Mouse (Mus musculus): ENCODE results near the gene Hjurp. TPM values are rescaled to one million over a fixed set of nuclear protein-coding genes. Genes with fewer than 3 reads are reported as not detected.

Gene Hjurp
- polyA plus RNA-seq, 1 experiment from 2014 or later: 168 TPM

DNA sequence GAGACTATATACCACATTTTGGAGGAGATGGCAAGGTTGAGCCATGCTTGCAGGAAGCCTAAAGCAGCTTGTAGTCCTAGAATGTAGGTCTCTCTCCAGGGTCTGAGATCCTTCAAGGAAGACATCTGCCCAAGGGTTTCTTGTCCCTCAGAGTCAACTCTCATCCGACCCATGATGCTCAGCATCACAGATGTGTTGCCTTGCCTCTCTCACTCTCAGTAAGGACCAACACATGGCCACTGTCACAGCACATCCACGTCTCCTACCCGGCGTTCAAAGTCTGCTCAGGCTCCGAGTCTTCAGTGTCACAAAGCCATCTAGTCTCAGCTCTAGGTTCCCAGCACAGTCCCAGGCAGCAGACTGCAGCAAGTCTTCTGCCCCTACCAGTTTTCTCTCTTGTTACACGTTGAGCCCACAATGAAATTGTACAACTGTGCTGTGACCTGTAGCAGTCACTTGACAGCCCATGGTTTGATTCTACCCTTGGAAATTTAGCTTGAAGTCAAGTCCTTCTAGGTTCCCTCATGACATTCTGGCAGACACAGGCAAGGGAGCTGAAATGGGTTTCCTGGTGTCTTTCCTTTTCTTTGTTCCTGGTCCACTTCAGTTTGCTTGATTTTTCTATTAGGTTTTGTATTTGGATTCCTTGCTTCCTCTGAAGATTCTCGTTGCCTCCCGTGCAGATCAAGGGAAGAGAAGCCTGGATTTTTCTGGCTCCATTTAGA lies 27.0 kb upstream of the Hjurp start:
- H3K4me3 ChIP-seq: no peak overlapping the region
- H3K27ac ChIP-seq: no peak overlapping the region
- peaks cover 52% of the 10 kb centered on the region for H3K9me3 ChIP-seq
- no peaks in the 10 kb centered on the region for H3K27me3 ChIP-seq
- WGBS: 61% methylated on average over 8 of the region's 8 CpGs
- no peak overlapping the region for H3K4me2 ChIP-seq
- no peaks in the 10 kb centered on the region for H3K4me1 ChIP-seq
- no peak for ATAC-seq (ENCODE audit: insufficient number of reproducible peaks, low FRiP score, low TSS enrichment, low read depth)
- no peaks in the 10 kb centered on the region for H3K36me3 ChIP-seq
- H3K9ac ChIP-seq: no peak overlapping the region

DNA sequence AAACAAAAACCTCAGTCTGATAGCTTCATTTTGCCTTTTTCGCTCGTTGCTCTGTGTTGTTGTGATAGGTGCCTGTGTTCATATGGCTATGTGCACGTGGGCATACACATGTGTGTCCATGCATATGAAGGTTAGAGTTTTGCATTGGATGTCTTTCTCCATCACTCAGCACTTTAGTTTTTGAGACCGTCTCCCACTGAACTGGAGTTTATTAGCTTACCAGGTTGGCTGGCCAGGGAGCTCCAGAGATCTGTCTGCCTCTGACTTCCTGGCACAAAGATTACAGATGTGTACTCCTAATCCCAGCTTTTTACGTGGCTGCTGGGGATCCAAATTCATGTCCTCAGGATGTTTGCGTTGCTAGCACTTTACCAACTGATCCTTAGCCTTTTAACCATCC lies 26.3 kb upstream of the Hjurp start:
- ATAC-seq (ENCODE audit: insufficient number of reproducible peaks, low FRiP score, low TSS enrichment, low read depth): no peak
- no peaks in the 10 kb centered on the region for H3K4me1 ChIP-seq
- H3K9ac ChIP-seq: no peak overlapping the region
- WGBS: 60% methylated on average over 6 of the region's 6 CpGs
- no peaks in the 10 kb centered on the region for H3K36me3 ChIP-seq
- no peak overlapping the region for H3K27ac ChIP-seq
- no peaks in the 10 kb centered on the region for H3K27me3 ChIP-seq
- no peak overlapping the region for H3K4me2 ChIP-seq
- peaks cover 49% of the 10 kb centered on the region for H3K9me3 ChIP-seq
- H3K4me3 ChIP-seq: no peak overlapping the region

DNA sequence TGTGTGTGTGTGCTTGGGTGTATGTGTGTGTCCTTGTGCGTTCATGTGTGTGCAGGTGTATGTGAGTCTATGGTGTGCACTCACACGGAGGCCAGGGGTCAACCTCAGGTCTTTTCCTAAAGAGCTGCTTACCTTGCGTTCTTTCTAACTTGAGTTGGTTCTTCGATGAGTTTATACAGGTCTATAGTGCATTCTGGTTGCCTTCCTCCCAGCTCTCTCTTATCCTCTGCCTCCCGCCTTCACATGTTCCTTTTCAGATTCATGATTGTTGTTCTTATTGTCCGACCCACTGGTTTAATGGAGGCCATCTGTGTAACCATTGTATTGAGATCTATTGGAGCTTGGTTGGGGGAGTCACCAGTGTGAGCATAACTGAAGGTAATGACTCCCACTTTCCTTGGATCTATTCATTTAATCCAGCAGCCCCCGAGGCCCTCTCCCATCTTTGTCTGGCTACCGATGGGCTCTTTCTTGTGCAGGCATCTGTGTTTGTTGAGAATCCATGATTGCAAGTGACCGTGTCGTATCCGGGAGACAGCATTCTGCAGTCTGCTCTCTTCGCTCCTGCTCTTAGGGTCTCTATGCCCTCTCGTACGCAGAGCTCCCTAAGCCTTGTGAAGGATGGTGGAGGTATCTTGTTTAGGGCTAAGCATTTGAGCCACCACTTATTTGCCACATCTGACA lies 24.8 kb upstream of the Hjurp start:
- Histone ChIP-seq H3K9me3 (peaks cover 45% of the 10 kb centered on the region), H3K4me1 (no peaks in the 10 kb centered on the region), H3K4me3 (no peak overlapping the region), H3K9ac (no peak overlapping the region), H3K36me3 (no peaks in the 10 kb centered on the region), H3K27ac (no peak overlapping the region), H3K4me2 (no peak overlapping the region), H3K27me3 (no peaks in the 10 kb centered on the region)
- no peak for ATAC-seq (ENCODE audit: insufficient number of reproducible peaks, low FRiP score, low TSS enrichment, low read depth)
- WGBS: 67% methylated on average over 14 of the region's 14 CpGs

DNA sequence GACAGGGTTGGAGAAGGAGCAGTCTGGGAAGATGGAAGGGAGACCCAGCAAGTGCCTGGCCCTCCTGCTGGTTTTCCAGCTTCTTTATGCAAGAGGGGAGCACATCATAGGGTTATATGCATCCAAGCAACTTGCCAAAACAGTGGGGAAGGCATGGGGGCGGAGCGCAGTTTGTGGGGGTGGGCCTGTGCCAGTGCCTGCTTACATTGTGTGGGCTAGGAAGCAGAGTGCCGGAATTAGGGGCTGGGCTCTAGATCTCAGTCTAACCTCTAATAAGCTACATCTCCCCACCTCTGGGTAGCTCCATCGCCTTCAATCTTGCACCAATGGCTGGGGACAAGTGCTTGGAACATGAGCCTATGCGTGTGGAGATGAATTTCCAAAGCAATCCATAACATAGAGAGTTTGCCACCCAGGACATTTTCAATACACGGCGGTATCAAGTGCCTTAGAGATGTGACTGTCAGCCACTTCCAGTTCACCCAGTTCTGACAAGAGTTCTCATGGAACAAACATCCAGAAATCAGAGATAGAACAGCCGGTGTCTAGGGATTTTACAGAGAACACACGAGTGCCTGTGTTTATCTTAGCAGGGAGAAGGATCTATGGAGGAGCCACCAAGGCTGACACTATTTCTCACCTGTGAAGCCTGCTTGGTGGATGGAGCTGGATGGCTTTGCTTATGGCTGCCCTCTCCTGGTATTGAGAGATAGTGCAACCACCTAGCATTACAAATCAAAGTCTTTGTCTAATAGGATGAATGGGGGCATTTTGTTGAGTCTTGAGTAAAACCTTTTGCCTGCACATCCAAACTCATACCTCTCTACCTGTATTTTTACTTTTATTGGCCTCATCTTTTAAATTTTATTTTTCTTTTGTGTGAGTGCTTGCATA lies 23.9 kb upstream of the Hjurp start:
- Histone ChIP-seq H3K27me3 (no peaks in the 10 kb centered on the region), H3K4me2 (no peak overlapping the region), H3K4me1 (no peaks in the 10 kb centered on the region), H3K9ac (no peak overlapping the region), H3K9me3 (peaks cover 42% of the 10 kb centered on the region), H3K27ac (no peak overlapping the region), H3K4me3 (no peak overlapping the region), H3K36me3 (no peaks in the 10 kb centered on the region)
- 0 out of 2 replicates have a peak, but pooled peaks have one; percentile 2 for ATAC-seq (ENCODE audit: insufficient number of reproducible peaks, low FRiP score, low TSS enrichment, low read depth)
- WGBS: 66% methylated on average over 9 of the region's 9 CpGs

DNA sequence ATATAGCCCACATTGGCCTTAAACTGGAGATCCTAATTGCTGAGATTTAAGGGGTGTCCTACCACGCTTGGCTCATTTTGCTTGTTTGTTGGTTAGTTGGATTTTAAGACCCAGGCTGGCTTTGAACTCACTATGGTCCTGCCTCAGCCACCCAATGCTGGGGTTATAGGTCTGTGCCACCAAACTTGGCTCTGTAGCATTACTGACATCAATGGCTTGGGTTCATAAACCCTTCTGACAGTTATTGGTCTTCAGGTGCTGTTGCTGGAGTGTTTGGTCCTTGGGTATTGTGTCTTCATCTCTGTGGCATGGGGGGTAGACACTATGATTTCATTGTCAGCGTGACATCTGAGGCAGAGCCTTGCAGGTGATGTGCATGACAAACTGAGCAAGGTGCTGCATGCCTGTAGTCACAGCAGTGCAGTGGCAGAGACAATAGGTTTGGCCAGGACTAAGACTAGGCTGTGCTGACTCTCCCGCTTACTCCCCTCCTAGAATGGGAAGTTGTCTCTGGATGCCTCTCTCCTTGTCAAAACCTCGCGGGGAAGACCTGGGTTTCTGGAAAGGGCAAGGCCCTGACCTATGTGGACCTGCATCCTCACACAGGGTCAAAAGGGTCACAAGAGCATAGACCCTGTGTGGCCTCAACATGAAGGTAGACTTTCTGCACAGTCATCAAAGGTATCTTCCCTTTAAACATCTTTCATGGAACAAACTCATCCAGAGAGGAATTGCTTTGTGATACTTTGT lies 23.0 kb upstream of the Hjurp start:
- H3K9me3 ChIP-seq: peaks cover 42% of the 10 kb centered on the region
- ATAC-seq (ENCODE audit: insufficient number of reproducible peaks, low FRiP score, low TSS enrichment, low read depth): no peak
- 41% methylated on average over 5 of the region's 5 CpGs for WGBS

DNA sequence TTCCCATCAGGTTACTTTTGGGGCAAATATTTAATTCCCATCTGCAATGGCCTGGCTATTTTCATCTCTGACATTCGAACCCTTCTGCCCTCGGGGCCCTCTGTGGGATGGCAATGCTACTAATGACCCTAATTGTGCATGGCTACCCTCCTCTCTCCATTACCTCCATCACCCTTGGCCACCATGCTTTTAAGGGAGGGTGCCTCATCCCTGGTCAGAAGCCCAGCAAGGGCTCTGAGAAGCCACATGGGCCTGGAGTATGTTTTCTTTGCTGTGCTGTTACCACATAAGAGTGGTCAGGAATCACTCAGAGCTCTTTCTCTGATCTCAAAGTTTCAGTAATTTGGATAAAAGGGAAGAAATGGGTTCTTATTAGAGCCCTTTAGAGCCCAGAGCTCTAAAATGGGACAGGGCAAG lies 22.1 kb upstream of the Hjurp start:
- Histone ChIP-seq H3K9ac (no peak overlapping the region), H3K4me1 (no peaks in the 10 kb centered on the region), H3K36me3 (no peaks in the 10 kb centered on the region), H3K4me3 (no peak overlapping the region), H3K27ac (no peak overlapping the region), H3K9me3 (peaks cover 40% of the 10 kb centered on the region), H3K27me3 (no peaks in the 10 kb centered on the region), H3K4me2 (no peak overlapping the region)
- WGBS: 85% methylated on average over 2 of the region's 2 CpGs
- no peak for ATAC-seq (ENCODE audit: insufficient number of reproducible peaks, low FRiP score, low TSS enrichment, low read depth)

More for the DNA sequence above, 23.0 kb upstream of the Hjurp start:
- Histone ChIP-seq H3K27me3 (no peaks in the 10 kb centered on the region), H3K4me3 (no peak overlapping the region), H3K36me3 (no peaks in the 10 kb centered on the region), H3K4me2 (no peak overlapping the region), H3K4me1 (no peaks in the 10 kb centered on the region), H3K27ac (no peak overlapping the region), H3K9ac (no peak overlapping the region)

DNA sequence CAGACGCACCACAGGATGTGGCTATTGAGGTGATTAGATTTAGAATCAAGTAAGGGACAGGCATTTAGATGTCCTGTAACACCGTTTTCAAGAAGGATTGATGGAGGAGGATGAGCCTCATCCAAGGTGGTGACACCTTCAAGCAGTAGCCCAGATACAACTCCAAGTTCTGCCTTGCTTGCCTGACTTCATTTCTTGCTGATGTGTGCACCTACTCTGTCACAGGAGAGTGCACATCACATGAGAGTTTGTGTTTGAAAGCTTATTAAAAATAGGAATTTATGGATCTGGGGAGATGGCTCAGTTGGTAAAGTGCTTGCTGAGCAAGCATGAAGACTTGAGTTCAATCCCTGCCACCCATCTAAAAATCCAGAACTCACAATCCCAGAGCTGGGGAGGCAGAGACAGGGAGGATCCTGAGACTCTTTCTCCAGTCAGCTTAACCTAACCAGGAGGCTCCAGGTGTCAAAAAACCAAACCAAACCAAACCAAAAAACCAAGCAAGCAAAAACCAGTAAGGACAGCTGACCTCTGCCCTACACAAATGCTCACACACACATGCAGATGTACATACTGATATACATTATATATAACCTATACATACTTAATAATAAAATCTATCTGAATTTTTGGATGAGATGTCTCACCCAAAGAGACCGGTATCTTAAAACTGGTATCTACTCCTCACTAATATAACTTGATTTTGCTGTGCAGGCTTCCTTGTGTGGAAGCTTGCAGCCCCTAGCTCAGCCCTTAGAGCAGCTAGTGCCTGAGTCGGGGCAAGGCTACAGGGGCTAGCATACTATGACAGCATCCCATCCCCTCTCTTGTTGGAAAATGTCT lies 21.5 kb upstream of the Hjurp start:
- no peaks in the 10 kb centered on the region for H3K36me3 ChIP-seq
- WGBS: 59% methylated on average over 4 of the region's 4 CpGs
- no peaks in the 10 kb centered on the region for H3K27me3 ChIP-seq
- no peak overlapping the region for H3K4me3 ChIP-seq
- no peaks in the 10 kb centered on the region for H3K4me1 ChIP-seq
- no peak overlapping the region for H3K27ac ChIP-seq
- no peak overlapping the region for H3K4me2 ChIP-seq
- peaks cover 34% of the 10 kb centered on the region for H3K9me3 ChIP-seq
- H3K9ac ChIP-seq: no peak overlapping the region
- no peak for ATAC-seq (ENCODE audit: insufficient number of reproducible peaks, low FRiP score, low TSS enrichment, low read depth)

DNA sequence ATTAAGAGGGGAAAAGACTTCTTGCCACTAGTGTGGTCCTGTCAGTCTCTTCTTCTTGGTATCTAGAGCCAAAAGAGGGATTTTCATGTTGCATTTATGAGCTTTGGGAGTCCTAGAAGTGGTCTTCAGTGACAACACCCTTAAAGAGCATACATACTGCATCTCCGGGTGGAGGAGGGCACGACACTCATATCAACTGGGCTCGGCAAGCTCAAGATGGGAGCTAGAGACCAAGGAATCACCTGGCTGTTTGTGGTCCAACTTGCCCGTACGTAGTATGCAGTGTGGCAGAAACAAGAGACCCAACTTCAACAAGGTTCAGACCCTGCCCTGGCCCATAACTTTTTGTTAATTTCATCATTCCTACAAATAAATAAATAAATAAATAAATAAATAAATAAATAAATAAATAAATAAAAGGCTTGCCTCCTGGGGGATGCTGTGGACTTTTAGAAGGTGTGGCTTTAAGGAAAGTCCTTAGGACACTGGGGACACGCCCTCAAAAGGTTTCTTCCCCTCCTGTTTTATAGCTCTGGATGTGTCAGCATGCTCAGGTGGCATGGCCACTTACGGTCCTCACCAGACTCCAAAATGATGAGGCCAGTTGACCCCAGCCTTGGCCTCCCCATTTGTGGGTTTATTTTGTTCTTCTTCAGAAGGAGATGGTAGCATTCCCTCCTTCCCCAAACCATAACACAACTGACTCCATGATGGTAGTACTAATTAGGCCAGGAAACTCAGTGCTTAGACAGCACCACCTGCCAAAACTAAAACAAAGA lies 20.2 kb upstream of the Hjurp start:
- Histone ChIP-seq H3K27ac (no peak overlapping the region), H3K4me2 (no peak overlapping the region), H3K4me1 (no peaks in the 10 kb centered on the region), H3K27me3 (no peaks in the 10 kb centered on the region), H3K9ac (no peak overlapping the region), H3K36me3 (no peaks in the 10 kb centered on the region), H3K9me3 (peaks cover 31% of the 10 kb centered on the region), H3K4me3 (no peak overlapping the region)
- ATAC-seq (ENCODE audit: insufficient number of reproducible peaks, low FRiP score, low TSS enrichment, low read depth): no peak
- 68% methylated on average over 7 of the region's 7 CpGs for WGBS

DNA sequence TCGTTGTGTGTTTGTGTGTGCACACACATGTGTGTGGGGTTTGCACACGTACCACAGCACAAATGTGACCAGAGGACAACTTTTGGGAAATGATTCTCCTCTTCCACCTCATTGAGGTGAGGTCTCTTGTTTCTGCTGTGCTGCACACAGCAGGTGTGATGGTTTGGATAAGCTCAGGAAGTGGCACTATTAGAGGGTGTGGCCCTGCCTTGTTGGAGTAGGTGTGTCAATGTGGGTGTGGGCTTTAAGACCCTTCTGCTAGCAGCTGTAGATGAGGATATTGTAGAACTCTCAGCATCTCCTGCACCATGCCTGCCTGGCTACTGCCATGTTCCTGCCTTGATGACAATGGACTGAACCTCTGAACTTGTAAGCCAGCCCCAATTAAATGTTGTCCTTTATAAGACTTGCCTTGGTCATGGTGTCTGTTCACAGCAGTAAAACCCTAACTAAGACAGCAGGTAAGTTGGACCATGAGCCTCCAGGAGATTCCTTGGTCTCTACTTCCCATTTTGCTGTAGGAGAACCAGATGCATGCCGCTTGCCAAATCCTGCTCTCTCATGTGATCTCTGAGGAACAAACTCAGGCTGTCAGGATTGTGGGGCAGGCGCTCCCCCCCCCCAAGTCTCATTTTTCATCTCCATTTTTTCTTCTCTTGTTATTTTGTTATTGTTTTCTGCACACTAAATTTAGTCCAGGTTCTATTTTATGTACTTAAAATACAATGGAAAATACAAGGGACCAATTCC lies 18.9 kb upstream of the Hjurp start:
- no peaks in the 10 kb centered on the region for H3K4me1 ChIP-seq
- 73% methylated on average over 4 of the region's 4 CpGs for WGBS
- peak; percentile 4; the same call in 1 of the 2 replicates for ATAC-seq (ENCODE audit: insufficient number of reproducible peaks, low FRiP score, low TSS enrichment, low read depth)
- H3K9ac ChIP-seq: no peak overlapping the region
- H3K36me3 ChIP-seq: no peaks in the 10 kb centered on the region
- no peak overlapping the region for H3K4me3 ChIP-seq
- no peak overlapping the region for H3K27ac ChIP-seq
- no peaks in the 10 kb centered on the region for H3K27me3 ChIP-seq
- H3K9me3 ChIP-seq: peaks cover 32% of the 10 kb centered on the region
- no peak overlapping the region for H3K4me2 ChIP-seq

DNA sequence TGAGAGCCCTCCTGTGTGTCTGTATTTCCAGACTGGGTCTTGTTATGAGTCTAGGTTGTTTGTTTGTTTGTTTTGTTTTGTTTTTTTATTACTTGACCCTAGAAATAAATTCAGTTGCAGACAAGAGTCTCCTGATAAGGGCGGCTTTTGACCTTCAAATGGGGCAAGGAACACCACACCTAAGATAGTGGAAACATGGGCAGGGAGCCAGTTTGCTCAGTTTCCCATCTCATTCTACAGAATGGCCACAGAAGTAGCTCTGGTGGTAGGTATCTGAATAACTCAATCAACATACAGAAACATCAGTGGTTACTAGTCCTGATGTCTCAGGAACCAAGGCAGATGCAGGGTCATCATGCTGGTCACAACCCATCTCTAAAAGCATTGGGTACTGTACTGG lies 17.2 kb upstream of the Hjurp start:
- no peak overlapping the region for H3K9ac ChIP-seq
- 15% methylated on average over 1 of the region's 1 CpGs for WGBS
- no peaks in the 10 kb centered on the region for H3K4me1 ChIP-seq
- no peaks in the 10 kb centered on the region for H3K36me3 ChIP-seq
- no peak overlapping the region for H3K4me3 ChIP-seq
- H3K27me3 ChIP-seq: no peaks in the 10 kb centered on the region
- peaks cover 21% of the 10 kb centered on the region for H3K9me3 ChIP-seq
- no peak overlapping the region for H3K4me2 ChIP-seq
- no peak for ATAC-seq (ENCODE audit: insufficient number of reproducible peaks, low FRiP score, low TSS enrichment, low read depth)
- no peak overlapping the region for H3K27ac ChIP-seq

Measured in limb, embryonic 15.5 days (tissue).